In genomic region chr9:74904866-74905508, GRCm38 (mm10) we compare ENCODE assay signal across 9 mouse cellular contexts. TPM values are rescaled to one million over a fixed set of nuclear protein-coding genes. Genes with fewer than 3 reads are reported as not detected.
DNase-seq lines count a peak whose midpoint lies in the region; ATAC-seq lines count a peak whose summit lies in the region.
"Had no signal": no experiment of that assay in that cellular context is flagged by ENCODE, and none has a peak within 500 bp of the region (broad histone marks: within the 10 kb centered on the region; RNA-seq: fewer than 3 reads in every experiment).

No protein-coding gene starts in this region.

- H3K9me3 ChIP-seq in limb, embryonic 10.5 days (replicated peaks): no peaks in the 10 kb centered on the region
- H3K9me3 ChIP-seq in midbrain, embryonic 16.5 days (replicated peaks; ENCODE audit: control insufficient read depth, low read length, poor library complexity, severe bottlenecking): no peaks in the 10 kb centered on the region
- H3K9me3 ChIP-seq: embryonic facial prominence, embryonic 15.5 days had no signal

- no peak overlapping the region for H3K4me2 ChIP-seq in midbrain, embryonic 16.5 days (ENCODE audit: low read length)
- H3K4me2 ChIP-seq: embryonic facial prominence, embryonic 15.5 days had no signal

- WGBS in limb, embryonic 10.5 days: 13% methylated on average over 7 of the region's 7 CpGs
- WGBS in midbrain, embryonic 16.5 days: 13% methylated on average over 7 of the region's 7 CpGs

- peak; percentile 83 for ATAC-seq in granulocyte monocyte progenitor cell, adult 5-6 weeks (replicated peaks; ENCODE audit: poor library complexity, severe bottlenecking)
- peak; percentile 73 for ATAC-seq in midbrain, embryonic 16.5 days

- H3K27ac ChIP-seq in limb, embryonic 10.5 days: no peak overlapping the region
- H3K27ac ChIP-seq in midbrain, embryonic 16.5 days (ENCODE audit: low read length): no peak overlapping the region
- H3K27ac ChIP-seq: embryonic facial prominence, embryonic 15.5 days had no signal

- no peaks in the 10 kb centered on the region for H3K36me3 ChIP-seq in limb, embryonic 10.5 days
- H3K36me3 ChIP-seq in midbrain, embryonic 16.5 days (ENCODE audit: control insufficient read depth, insufficient read depth, low read length): no peaks in the 10 kb centered on the region
- H3K36me3 ChIP-seq: embryonic facial prominence, embryonic 15.5 days had no signal

- H3K9ac ChIP-seq in midbrain, embryonic 16.5 days (ENCODE audit: low read depth, low read length): no peak overlapping the region
- H3K9ac ChIP-seq: embryonic facial prominence, embryonic 15.5 days had no signal

- H3K27me3 ChIP-seq in limb, embryonic 10.5 days (ENCODE audit: low read depth, poor library complexity, severe bottlenecking): no peaks in the 10 kb centered on the region
- no peaks in the 10 kb centered on the region for H3K27me3 ChIP-seq in midbrain, embryonic 16.5 days (ENCODE audit: control insufficient read depth, insufficient read depth, low read depth, low read length)
- H3K27me3 ChIP-seq: embryonic facial prominence, embryonic 15.5 days had no signal

- no peak overlapping the region for H3K4me3 ChIP-seq in limb, embryonic 10.5 days
- H3K4me3 ChIP-seq in midbrain, embryonic 16.5 days (ENCODE audit: low read depth, low read length): no peak overlapping the region
- H3K4me3 ChIP-seq: embryonic facial prominence, embryonic 15.5 days had no signal

- peak; percentile 76 for DNase-seq in A20 (ENCODE audit: low read depth, low spot score)
- peak; percentile 90 for DNase-seq in adipocyte (ENCODE audit: low spot score)
- DNase-seq in embryo, embryonic 10.5 days (ENCODE audit: low spot score): peak; percentile 92
- peak; percentile 69 to 81 for DNase-seq in kidney, adult 8-10 months
- peak; percentile 73 for DNase-seq in limb, embryonic 10.5 days (ENCODE audit: low spot score)
- DNase-seq in telencephalon, adult 2 months (ENCODE audit: low read depth, low spot score): peak; percentile 44

- no peaks in the 10 kb centered on the region; the same call in 1 of the 2 replicates for H3K4me1 ChIP-seq in limb, embryonic 10.5 days
- H3K4me1 ChIP-seq in midbrain, embryonic 16.5 days (ENCODE audit: control insufficient read depth, insufficient read depth, low read length): no peaks in the 10 kb centered on the region
- H3K4me1 ChIP-seq: embryonic facial prominence, embryonic 15.5 days had no signal

RNA-seq across cellular contexts. Expression of gene Onecut1, which starts 43.3 kb away (rescaled TPM):
- total RNA-seq in granulocyte monocyte progenitor cell, adult 5-6 weeks (2014; fragmentation: Nextera tagmentation): not detected in 2 replicates
- total RNA-seq in granulocyte monocyte progenitor cell, adult 5-6 weeks (2017): not detected in 2 replicates
- polyA plus RNA-seq in limb, embryonic 10.5 days (2016; fragmentation: Nextera tagmentation; extraction: Ambion mirVana): 0.08 TPM in 1 of 2 replicates, not detected in the other
- 5.8 and 6.1 TPM in 2 replicates for polyA plus RNA-seq in midbrain, embryonic 16.5 days (2015; fragmentation: Nextera tagmentation; extraction: Ambion mirVana)

RNA-seq across cellular contexts. Expression of gene Fam214a, which starts 47.7 kb away (rescaled TPM):
- total RNA-seq in granulocyte monocyte progenitor cell, adult 5-6 weeks (2014; fragmentation: Nextera tagmentation): 8.8 and 9.2 TPM in 2 replicates
- 9.4 and 13.5 TPM in 2 replicates for total RNA-seq in granulocyte monocyte progenitor cell, adult 5-6 weeks (2017)
- 4.0 and 6.4 TPM in 2 replicates for polyA plus RNA-seq in limb, embryonic 10.5 days (2016; fragmentation: Nextera tagmentation; extraction: Ambion mirVana)
- polyA plus RNA-seq in midbrain, embryonic 16.5 days (2015; fragmentation: Nextera tagmentation; extraction: Ambion mirVana): 22.7 and 25.3 TPM in 2 replicates
